Mouse (Mus musculus) layer of hippocampus, postnatal 14 days (tissue): ENCODE measurements around the gene Gm45902. TPM values are rescaled to one million over a fixed set of nuclear protein-coding genes. Genes with fewer than 3 reads are reported as not detected.
A peak's percentile ranks its signal among the peaks of the same experiment; 100 is the strongest.

Source experiments
- DNase-seq, 2 experiments: peaks; one replicate each; pipeline ENCODE4 v3.0.0; 2021 to 2022; ENCODE audit warnings: low spot score in 2 of 2, mixed read lengths in 1 of 2
- long read RNA-seq, 2 experiments: library from polyadenylated mRNA; stranded (forward); transcript quantifications; one replicate each; pipeline ENCODE4 v2.0.0; 2021
- total RNA-seq, 2 experiments: library from RNA; stranded (reverse); gene quantifications; 2 replicates each; pipeline ENCODE4 v1.2.3; 2021

Gene Gm45902
- total RNA-seq = 1 to 10 TPM; 5.0 to 6.9 TPM
- long read RNA-seq, experiment 1, partial matches to known transcripts = 0 of 1 reads
- long read RNA-seq, experiment 1, other reads (novel, unspliced or antisense) = 0 of 1 reads
- long read RNA-seq, experiment 2, full-length matches to known transcripts = 2 of 2 reads
- long read RNA-seq, experiment 2, partial matches to known transcripts = 0 of 2 reads
- long read RNA-seq, experiment 2, other reads (novel, unspliced or antisense) = 0 of 2 reads

GRCm38 (mm10) chr2:3512552-3513454 is at the start of gene Gm45902, which contains the start of the genes Hspa14 and Cdnf:
TSS of gene Gm45902 (minus strand) at chr2:3512790.
TSS of gene Hspa14 (minus strand) at chr2:3512814.
TSS of gene Cdnf (plus strand) at chr2:3513030.
- DNase-seq = peak; percentile 94 to 98

- peak; percentile 31 to 65 for DNase-seq
Observed at GRCm38 (mm10) chr2:3546588-3546987, 34.0 kb upstream of the Gm45902 start.

GRCm38 (mm10) chr2:3546055-3546454 is 33.5 kb upstream of the Gm45902 start:
- no peak for DNase-seq

- no peak for DNase-seq
Observed at GRCm38 (mm10) chr2:3541307-3542079, 28.9 kb upstream of the Gm45902 start.

GRCm38 (mm10) chr2:3526288-3526687 is 13.7 kb upstream of the Gm45902 start:
- DNase-seq = no peak

GRCm38 (mm10) chr2:3522558-3522957 is 10.0 kb upstream of the Gm45902 start:
- no peak for DNase-seq

GRCm38 (mm10) chr2:3512076-3512475 is 514 bp downstream of the Gm45902 start:
- DNase-seq = peak in 1 of 2 experiments; percentile 19

- DNase-seq = no peak
Observed at GRCm38 (mm10) chr2:3500886-3501285, 11.7 kb downstream of the Gm45902 start.

GRCm38 (mm10) chr2:3499543-3499942 is 13.0 kb downstream of the Gm45902 start:
- no peak for DNase-seq

GRCm38 (mm10) chr2:3493833-3494409 is 18.7 kb downstream of the Gm45902 start:
- no peak for DNase-seq

GRCm38 (mm10) chr2:3489816-3490215 is 22.8 kb downstream of the Gm45902 start:
- no peak for DNase-seq

GRCm38 (mm10) chr2:3480239-3480638 is 32.4 kb downstream of the Gm45902 start:
- DNase-seq = no peak

GRCm38 (mm10) chr2:3475746-3476251 is 36.8 kb downstream of the Gm45902 start:
- no peak for DNase-seq

- DNase-seq = peak; percentile 95 to 97
Observed at GRCm38 (mm10) chr2:3474861-3475283, 37.7 kb downstream of the Gm45902 start, which contains the start of gene Suv39h2. TSS of gene Suv39h2 (minus strand) at chr2:3475031.

- peak; percentile 60 to 62 for DNase-seq
Observed at GRCm38 (mm10) chr2:3474361-3474805, 38.2 kb downstream of the Gm45902 start.

GRCm38 (mm10) chr2:3473891-3474290 is 38.7 kb downstream of the Gm45902 start:
- DNase-seq = no peak

GRCm38 (mm10) chr2:3456590-3456989 is 56.0 kb downstream of the Gm45902 start:
- DNase-seq = no peak
